Mouse (Mus musculus) MEL (cell line): ENCODE measurements at regions not wholly inside any gene's neighbourhood (a gene's known extent, or its start where the extent isn't known, plus 50 kb on each side); places are given as distances from the start of the nearest gene placed in this dataset.

Source experiments
- DNase-seq: peaks from one replicate; pipeline ENCODE4 v3.0.0; 2011; ENCODE audit warnings: low read depth, low spot score
- H3K27ac ChIP-seq: 2 replicates; pipeline ENCODE4 v1.5.1; 2012; ENCODE audit warnings: low read depth, mild to moderate bottlenecking, control low read depth, low read length, moderate library complexity; ENCODE audit not compliant: control insufficient read depth
- H3K27me3 ChIP-seq, 2 experiments: fragments of 150-350 bp in 1 of 2; sonication (generic) in 1 of 2; 2 replicates each; pipeline ENCODE4 v1.6.1; 2012; ENCODE audit warnings: low read length in 2 of 2, mild to moderate bottlenecking in 2 of 2, improper control_type of control experiment in 1 of 2, moderate library complexity in 1 of 2; ENCODE audit not compliant: insufficient read depth in 2 of 2, control insufficient read depth in 1 of 2
- H3K36me3 ChIP-seq, 2 experiments: 2 replicates each; pipeline ENCODE4 v1.6.1; 2012 to 2014; ENCODE audit warnings: low read length in 2 of 2, improper control_type of control experiment in 1 of 2, inconsistent platforms in 1 of 2, mild to moderate bottlenecking in 1 of 2; ENCODE audit not compliant: insufficient read depth in 2 of 2, control insufficient read depth in 1 of 2
- H3K4me1 ChIP-seq, 2 experiments: fragments of 150-350 bp in 1 of 2; sonication (generic) in 1 of 2; 2 replicates each; pipeline ENCODE4 v1.6.1; 2012; ENCODE audit warnings: low read length in 2 of 2, improper control_type of control experiment in 1 of 2, mild to moderate bottlenecking in 1 of 2; ENCODE audit not compliant: insufficient read depth in 2 of 2, control insufficient read depth in 1 of 2
- H3K4me3 ChIP-seq, 2 experiments: fragments of 150-350 bp in 1 of 2; sonication (generic) in 1 of 2; 2 replicates each; pipeline ENCODE4 v1.5.1; 2012; ENCODE audit warnings: low read depth in 2 of 2, low read length in 2 of 2, mild to moderate bottlenecking in 2 of 2, moderate library complexity in 2 of 2, control low read depth in 1 of 2, improper control_type of control experiment in 1 of 2; ENCODE audit not compliant: control insufficient read depth in 1 of 2, insufficient read depth in 1 of 2
- H3K79me2 ChIP-seq: 2 replicates; pipeline ENCODE4 v1.6.1; 2012; ENCODE audit warnings: mild to moderate bottlenecking, low read length, moderate library complexity; ENCODE audit not compliant: control insufficient read depth, poor library complexity, insufficient read depth
- H3K9ac ChIP-seq: 2 replicates; pipeline ENCODE4 v1.6.1; 2012; ENCODE audit warnings: low read depth, mild to moderate bottlenecking, control low read depth, low read length, moderate library complexity; ENCODE audit not compliant: control insufficient read depth, poor library complexity, severe bottlenecking
- H3K9me3 ChIP-seq: fragments of 150-350 bp; sonication (generic); replicated peaks from 2 replicates; pipeline ENCODE4 v1.6.1; 2012; ENCODE audit warnings: mild to moderate bottlenecking, low read length, improper control_type of control experiment, moderate library complexity; ENCODE audit not compliant: insufficient read depth
- BHLHE40 ChIP-seq: IDR thresholded peaks from 2 replicates; pipeline ENCODE4 v1.6.1; 2012; ENCODE audit warnings: low read depth, mild to moderate bottlenecking, inconsistent platforms, low read length, improper control_type of control experiment, borderline replicate concordance
- ELF1 ChIP-seq: IDR thresholded peaks from 2 replicates; pipeline ENCODE4 v1.6.1; 2014; ENCODE audit warnings: low read depth, mild to moderate bottlenecking, inconsistent platforms, low read length, improper control_type of control experiment, moderate library complexity
- EP300 ChIP-seq, 2 experiments: IDR thresholded peaks; 2 replicates each; pipeline ENCODE4 v1.6.1; 2011; ENCODE audit warnings: improper control_type of control experiment in 2 of 2, low read length in 2 of 2, low read depth in 1 of 2, mild to moderate bottlenecking in 1 of 2
- GABPA ChIP-seq: IDR thresholded peaks from 2 replicates; pipeline ENCODE4 v1.6.1; 2012; ENCODE audit warnings: low read depth, mild to moderate bottlenecking, inconsistent platforms, low read length, improper control_type of control experiment, moderate library complexity
- MAX ChIP-seq: IDR thresholded peaks from 2 replicates; pipeline ENCODE4 v1.6.1; 2011; ENCODE audit warnings: low read length, improper control_type of control experiment
- MEF2A ChIP-seq: IDR thresholded peaks from 2 replicates; pipeline ENCODE4 v1.6.1; 2014; ENCODE audit warnings: low read depth, mild to moderate bottlenecking, inconsistent platforms, low read length, improper control_type of control experiment; ENCODE audit not compliant: poor library complexity, insufficient replicate concordance, severe bottlenecking; ENCODE audit errors: extremely low read depth
- MXI1 ChIP-seq: IDR thresholded peaks from 2 replicates; pipeline ENCODE4 v1.6.1; 2011; ENCODE audit warnings: mild to moderate bottlenecking, low read depth, low read length, improper control_type of control experiment
- MYB ChIP-seq: IDR thresholded peaks from 2 replicates; pipeline ENCODE4 v1.6.1; 2011; ENCODE audit warnings: mild to moderate bottlenecking, low read depth, low read length, improper control_type of control experiment
- MYC ChIP-seq: IDR thresholded peaks from 2 replicates; pipeline ENCODE4 v1.6.1; 2011; ENCODE audit warnings: low read depth, mild to moderate bottlenecking, low read length, improper control_type of control experiment, moderate library complexity
- NELFE ChIP-seq: IDR thresholded peaks from 2 replicates; pipeline ENCODE4 v1.6.1; 2011; ENCODE audit warnings: low read depth, low read length, improper control_type of control experiment
- POLR2A ChIP-seq, 2 experiments: IDR thresholded peaks; 2 replicates each; pipeline ENCODE4 v1.6.1; 2011 to 2012; ENCODE audit warnings: low read length in 2 of 2, mild to moderate bottlenecking in 2 of 2, control low read depth in 1 of 2, improper control_type of control experiment in 1 of 2, low read depth in 1 of 2, moderate library complexity in 1 of 2; ENCODE audit not compliant: control insufficient read depth in 1 of 2, insufficient read depth in 1 of 2, poor library complexity in 1 of 2
- POLR2AphosphoS2 ChIP-seq: IDR thresholded peaks from 2 replicates; pipeline ENCODE4 v1.6.1; 2011; ENCODE audit warnings: low read length, improper control_type of control experiment
- RAD21 ChIP-seq: IDR thresholded peaks from 2 replicates; pipeline ENCODE4 v1.6.1; 2011; ENCODE audit warnings: mild to moderate bottlenecking, low read depth, low read length, improper control_type of control experiment
- RCOR1 ChIP-seq: IDR thresholded peaks from 2 replicates; pipeline ENCODE4 v1.6.1; 2012; ENCODE audit warnings: low read depth, mild to moderate bottlenecking, inconsistent platforms, low read length, improper control_type of control experiment
- SIN3A ChIP-seq: IDR thresholded peaks from 2 replicates; pipeline ENCODE4 v1.6.1; 2012; ENCODE audit warnings: low read length, improper control_type of control experiment, inconsistent platforms
- SMC3 ChIP-seq: IDR thresholded peaks from 2 replicates; pipeline ENCODE4 v1.6.1; 2011; ENCODE audit warnings: low read depth, low read length, improper control_type of control experiment
- TAL1 ChIP-seq: IDR thresholded peaks from 2 replicates; pipeline ENCODE4 v1.6.1; 2012; ENCODE audit warnings: mild to moderate bottlenecking, inconsistent platforms, low read length, moderate library complexity, mixed read lengths
- UBTF ChIP-seq: IDR thresholded peaks from 2 replicates; pipeline ENCODE4 v1.6.1; 2012; ENCODE audit warnings: low read depth, mild to moderate bottlenecking, inconsistent platforms, low read length, improper control_type of control experiment, moderate library complexity, borderline replicate concordance; ENCODE audit not compliant: insufficient read depth
- USF1 ChIP-seq: IDR thresholded peaks from 2 replicates; pipeline ENCODE4 v1.6.1; 2014; ENCODE audit warnings: low read depth, mild to moderate bottlenecking, inconsistent platforms, low read length, improper control_type of control experiment, moderate library complexity
- ZC3H11A ChIP-seq: IDR thresholded peaks from 2 replicates; pipeline ENCODE4 v1.6.1; 2012; ENCODE audit warnings: low read depth, mild to moderate bottlenecking, inconsistent platforms, low read length, improper control_type of control experiment
- ZKSCAN1 ChIP-seq: IDR thresholded peaks from 2 replicates; pipeline ENCODE4 v1.6.1; 2012; ENCODE audit warnings: low read depth, mild to moderate bottlenecking, inconsistent platforms, low read length, improper control_type of control experiment, moderate library complexity
- ZMIZ1 ChIP-seq: IDR thresholded peaks from 2 replicates; pipeline ENCODE4 v1.6.1; 2012; ENCODE audit warnings: low read depth, mild to moderate bottlenecking, inconsistent platforms, low read length, improper control_type of control experiment, moderate library complexity
- ZNF384 ChIP-seq: IDR thresholded peaks from 2 replicates; pipeline ENCODE4 v1.6.1; 2012; ENCODE audit warnings: low read depth, mild to moderate bottlenecking, inconsistent platforms, low read length, improper control_type of control experiment

GRCm38 (mm10) chr9:115389082-115389481 lies 78.9 kb upstream of the Stt3b start:
- no peak overlapping the region for H3K4me3 ChIP-seq
- TF ChIP-seq POLR2AphosphoS2 (no peak), MXI1 (no peak), BHLHE40 (no peak), ELF1 (no peak), MEF2A (no peak), MAX (no peak), RAD21 (no peak), POLR2A (IDR thresholded peaks at IDR 0.05; ENCODE audit: control insufficient read depth in 1 of 2, insufficient read depth in 1 of 2, low read depth in 1 of 2, low read length in 2 of 2, poor library complexity in 1 of 2) (no peak), TAL1 (no peak), ZKSCAN1 (no peak), ZC3H11A (no peak), SIN3A (no peak), MYC (no peak), ZMIZ1 (no peak), RCOR1 (no peak), NELFE (no peak), USF1 (no peak), EP300 (IDR thresholded peaks at IDR 0.05; ENCODE audit: low read depth in 1 of 2, low read length in 2 of 2) (no peak), GABPA (no peak), ZNF384 (no peak)
- TF ChIP-seq, all 39 proteins: peak for 0
- DNase-seq, result no peak
- Histone ChIP-seq H3K36me3 (no peaks in the 10 kb centered on the region), H3K9ac (no peak overlapping the region), H3K79me2 (no peaks in the 10 kb centered on the region), H3K27me3 (no peaks in the 10 kb centered on the region), H3K9me3 (no peaks in the 10 kb centered on the region), H3K4me1 (no peaks in the 10 kb centered on the region), H3K27ac (no peak overlapping the region)

GRCm38 (mm10) chr9:115390880-115391281 lies 80.7 kb upstream of the Stt3b start:
- Histone ChIP-seq H3K27ac (no peak overlapping the region), H3K9me3 (no peaks in the 10 kb centered on the region), H3K4me1 (no peaks in the 10 kb centered on the region), H3K79me2 (no peaks in the 10 kb centered on the region), H3K4me3 (no peak overlapping the region)
- DNase-seq, result no peak
- TF ChIP-seq UBTF (no peak), ZC3H11A (no peak), MYB (no peak), SIN3A (no peak), SMC3 (no peak)
- TF ChIP-seq, all 39 proteins: peak for 0
- no peaks in the 10 kb centered on the region for H3K36me3 ChIP-seq
- H3K9ac ChIP-seq, result no peak overlapping the region
- no peaks in the 10 kb centered on the region for H3K27me3 ChIP-seq
